Mouse (Mus musculus) cerebellum, adult 9-11 months (tissue): ENCODE measurements at regions not wholly inside any gene's neighbourhood (a gene's known extent, or its start where the extent isn't known, plus 50 kb on each side); places are given as distances from the start of the nearest gene placed in this dataset.

Experiments used
- DNase-seq: peaks from one replicate; pipeline ENCODE4 v3.0.0; 2022

GRCm38 (mm10) chr7:75923951-75924467 lies 75.9 kb downstream of the Klhl25 start:
- DNase-seq: no peak

GRCm38 (mm10) chr7:75927537-75927936 lies 79.4 kb downstream of the Klhl25 start:
- no peak for DNase-seq

GRCm38 (mm10) chr7:75943844-75944243 lies 95.7 kb downstream of the Klhl25 start:
- no peak for DNase-seq

GRCm38 (mm10) chr7:75955671-75956070 lies 107.6 kb downstream of the Klhl25 start:
- DNase-seq: no peak

GRCm38 (mm10) chr7:75957366-75957765 lies 109.3 kb downstream of the Klhl25 start:
- DNase-seq: no peak

GRCm38 (mm10) chr7:75959903-75960620 lies 112.0 kb downstream of the Klhl25 start:
- no peak for DNase-seq

- no peak for DNase-seq
These were observed 120.1 kb downstream of the Klhl25 start for GRCm38 (mm10) chr7:75968177-75968576.

- DNase-seq: no peak
These were observed 122.8 kb downstream of the Klhl25 start for GRCm38 (mm10) chr7:75970914-75971313.

GRCm38 (mm10) chr7:75971706-75972105 lies 123.6 kb downstream of the Klhl25 start:
- DNase-seq: no peak

- DNase-seq: no peak
These were observed 133.4 kb downstream of the Klhl25 start for GRCm38 (mm10) chr7:75981560-75981959.

GRCm38 (mm10) chr7:75983029-75983808 lies 135.1 kb downstream of the Klhl25 start:
- no peak for DNase-seq

- DNase-seq: no peak
These were observed 135.7 kb downstream of the Klhl25 start for GRCm38 (mm10) chr7:75983809-75984171.

- peak; percentile 8 for DNase-seq
These were observed 150.7 kb downstream of the Klhl25 start for GRCm38 (mm10) chr7:75998853-75999252.

GRCm38 (mm10) chr7:75999324-75999907 lies 151.3 kb downstream of the Klhl25 start:
- no peak for DNase-seq

GRCm38 (mm10) chr7:76001012-76001411 lies 152.9 kb downstream of the Klhl25 start:
- DNase-seq: no peak

GRCm38 (mm10) chr7:76008226-76008625 lies 160.1 kb downstream of the Klhl25 start:
- no peak for DNase-seq

GRCm38 (mm10) chr7:76047743-76048142 lies 181.9 kb upstream of the Agbl1 start:
- no peak for DNase-seq

GRCm38 (mm10) chr7:76049342-76049741 lies 180.3 kb upstream of the Agbl1 start:
- DNase-seq: no peak

- DNase-seq: no peak
These were observed 175.8 kb upstream of the Agbl1 start for GRCm38 (mm10) chr7:76053843-76054242.

GRCm38 (mm10) chr7:76099149-76099548 lies 130.5 kb upstream of the Agbl1 start:
- no peak for DNase-seq

GRCm38 (mm10) chr7:76121242-76121844 lies 108.3 kb upstream of the Agbl1 start:
- no peak for DNase-seq

- DNase-seq: no peak
These were observed 102.0 kb upstream of the Agbl1 start for GRCm38 (mm10) chr7:76127641-76128111.

GRCm38 (mm10) chr7:76142455-76142854 lies 87.2 kb upstream of the Agbl1 start:
- DNase-seq: no peak
